Mouse (Mus musculus) midbrain, embryonic 12.5 days (tissue): ENCODE results near the gene Lrrc52. TPM values are rescaled to one million over a fixed set of nuclear protein-coding genes. Genes with fewer than 3 reads are reported as not detected.

ENCODE experiments used
- ATAC-seq: fragments of 200-750 bp; cut with Nextera tagmentation; 2 replicates; pipeline ENCODE4 v1.8.0; 2017; ENCODE audit warnings: low read depth, moderate TSS enrichment, moderate library complexity; ENCODE audit not compliant: low FRiP score
- H3K27ac ChIP-seq: fragments of 300-500 bp; sonication (generic); replicated peaks from 2 replicates; pipeline ENCODE4 v1.5.1; 2016; ENCODE audit warnings: mild to moderate bottlenecking
- H3K27me3 ChIP-seq: fragments of 300-500 bp; sonication (generic); 2 replicates; pipeline ENCODE4 v1.6.1; 2016; ENCODE audit warnings: mild to moderate bottlenecking
- H3K36me3 ChIP-seq: fragments of 300-500 bp; sonication (generic); 2 replicates; pipeline ENCODE4 v1.6.1; 2016
- H3K4me1 ChIP-seq: fragments of 300-500 bp; sonication (generic); 2 replicates; pipeline ENCODE4 v1.6.1; 2016
- H3K4me2 ChIP-seq: fragments of 300-500 bp; sonication (generic); replicated peaks from 2 replicates; pipeline ENCODE4 v1.6.1; 2016; ENCODE audit warnings: mild to moderate bottlenecking, moderate library complexity
- H3K4me3 ChIP-seq: fragments of 300-500 bp; sonication (generic); 2 replicates; pipeline ENCODE4 v1.5.1; 2016; ENCODE audit warnings: mild to moderate bottlenecking
- H3K9ac ChIP-seq: fragments of 300-500 bp; sonication (generic); replicated peaks from 2 replicates; pipeline ENCODE4 v1.6.1; 2016; ENCODE audit warnings: mild to moderate bottlenecking, moderate library complexity
- H3K9me3 ChIP-seq: fragments of 300-500 bp; sonication (generic); 2 replicates; pipeline ENCODE4 v1.6.1; 2016; ENCODE audit warnings: mild to moderate bottlenecking
- WGBS: fragments of 180-500 bp; shearing (Covaris S2); methylation state at CpG from one replicate; pipeline ENCODE4 v1.1.7; 2016; 5-methylcytosine and 5-hydroxymethylcytosine counted together
- polyA plus RNA-seq: library from polyadenylated mRNA; unstranded; fragments of >200 nt; fragmentation: Nextera tagmentation; extraction: Ambion mirVana; gene quantifications from 2 replicates; pipeline ENCODE4 v1.2.1, GENCODE M21; 2016

The Lrrc52 gene
- polyA plus RNA-seq, 1 experiment from 2014 or later: not detected

DNA sequence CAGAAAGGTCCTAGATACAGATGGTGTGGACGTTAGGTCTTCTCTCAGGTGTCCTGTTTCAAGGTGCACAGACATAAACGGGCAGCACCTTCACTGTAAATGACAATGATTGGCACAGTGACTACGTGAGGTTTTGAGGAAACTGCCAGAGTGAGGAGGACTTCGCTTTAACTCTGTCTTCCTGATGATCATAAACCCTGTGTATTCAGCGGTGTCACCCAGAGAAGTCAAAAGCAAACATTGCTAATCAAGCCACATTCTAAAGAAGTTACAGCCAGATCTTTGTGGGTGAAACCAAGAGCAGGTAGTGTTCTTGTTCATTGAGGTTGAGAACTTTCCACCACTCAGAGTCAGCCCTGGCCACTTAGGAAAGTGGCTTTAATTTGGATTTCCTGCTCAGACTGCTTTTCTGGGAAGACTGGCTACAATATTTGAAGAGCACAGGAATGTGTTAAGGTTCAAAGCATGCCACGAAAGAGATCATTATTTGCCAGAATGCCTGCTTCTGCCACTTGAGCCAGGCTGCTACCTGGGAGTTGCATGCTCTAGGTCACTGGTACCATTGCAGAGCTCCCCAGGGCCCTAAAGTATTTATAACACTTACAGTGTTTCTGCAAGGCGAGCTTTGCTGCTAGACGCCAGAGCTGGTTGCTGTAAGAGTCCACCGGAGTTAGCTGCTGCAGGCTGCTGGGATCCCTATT is 35.5 kb downstream of the Lrrc52 start:
- no peak overlapping the region for H3K9ac ChIP-seq
- no peaks in the 10 kb centered on the region for H3K4me1 ChIP-seq
- H3K36me3 ChIP-seq: no peaks in the 10 kb centered on the region
- no peak for ATAC-seq
- 73% methylated on average over 9 of the region's 9 CpGs for WGBS
- H3K4me3 ChIP-seq: no peak overlapping the region
- H3K27ac ChIP-seq: no peak overlapping the region
- no peaks in the 10 kb centered on the region for H3K9me3 ChIP-seq
- H3K4me2 ChIP-seq: no peak overlapping the region
- no peaks in the 10 kb centered on the region for H3K27me3 ChIP-seq

DNA sequence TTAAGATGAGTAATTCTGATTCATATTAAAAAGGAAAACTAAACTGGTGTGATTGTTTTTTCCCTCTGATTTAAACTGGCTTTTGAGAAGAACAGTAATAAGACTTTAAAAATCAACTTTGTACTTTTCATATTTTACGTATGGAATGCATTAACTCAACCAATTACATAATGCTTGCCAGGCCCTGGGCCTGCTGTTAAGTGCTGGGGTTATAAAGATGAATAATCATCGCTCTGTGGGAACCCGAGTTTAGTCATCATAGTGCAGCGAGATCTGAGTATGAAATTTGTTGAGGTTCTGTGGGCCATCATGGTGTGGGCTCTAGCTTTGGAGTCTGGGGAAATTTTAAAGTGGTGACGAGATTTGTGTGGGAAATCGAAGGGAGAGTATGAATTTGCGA is 39.9 kb downstream of the Lrrc52 start:
- no peak for ATAC-seq
- no peak overlapping the region for H3K4me3 ChIP-seq
- H3K36me3 ChIP-seq: no peaks in the 10 kb centered on the region
- no peak overlapping the region for H3K4me2 ChIP-seq
- WGBS: 81% methylated on average over 7 of the region's 7 CpGs
- H3K9me3 ChIP-seq: no peaks in the 10 kb centered on the region
- H3K27ac ChIP-seq: no peak overlapping the region
- H3K4me1 ChIP-seq: no peaks in the 10 kb centered on the region
- no peak overlapping the region for H3K9ac ChIP-seq
- H3K27me3 ChIP-seq: no peaks in the 10 kb centered on the region

DNA sequence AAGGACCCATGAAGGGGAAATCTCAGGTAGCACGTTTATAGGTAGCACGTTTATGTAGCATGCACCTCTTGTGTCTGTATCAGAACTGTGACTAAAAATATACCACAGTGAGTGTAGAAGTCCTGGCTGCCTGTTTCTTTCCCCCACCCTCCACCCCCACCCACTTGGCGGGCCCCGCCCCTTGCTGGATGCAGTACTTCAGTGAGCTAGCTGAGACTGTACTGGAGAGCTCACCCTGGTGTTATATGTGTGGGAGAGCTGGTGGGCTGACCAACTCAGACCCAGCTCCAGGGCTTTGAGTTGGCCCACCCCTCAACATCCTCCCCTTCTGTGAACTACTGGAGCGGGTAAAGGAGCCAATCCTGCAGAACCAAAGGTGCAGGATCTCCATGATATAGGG is 41.0 kb downstream of the Lrrc52 start:
- WGBS: 86% methylated on average over 5 of the region's 5 CpGs
- H3K9ac ChIP-seq: no peak overlapping the region
- no peaks in the 10 kb centered on the region for H3K27me3 ChIP-seq
- no peak for ATAC-seq
- no peak overlapping the region for H3K4me2 ChIP-seq
- H3K27ac ChIP-seq: no peak overlapping the region
- H3K9me3 ChIP-seq: no peaks in the 10 kb centered on the region
- H3K36me3 ChIP-seq: no peaks in the 10 kb centered on the region
- no peaks in the 10 kb centered on the region for H3K4me1 ChIP-seq
- no peak overlapping the region for H3K4me3 ChIP-seq

DNA sequence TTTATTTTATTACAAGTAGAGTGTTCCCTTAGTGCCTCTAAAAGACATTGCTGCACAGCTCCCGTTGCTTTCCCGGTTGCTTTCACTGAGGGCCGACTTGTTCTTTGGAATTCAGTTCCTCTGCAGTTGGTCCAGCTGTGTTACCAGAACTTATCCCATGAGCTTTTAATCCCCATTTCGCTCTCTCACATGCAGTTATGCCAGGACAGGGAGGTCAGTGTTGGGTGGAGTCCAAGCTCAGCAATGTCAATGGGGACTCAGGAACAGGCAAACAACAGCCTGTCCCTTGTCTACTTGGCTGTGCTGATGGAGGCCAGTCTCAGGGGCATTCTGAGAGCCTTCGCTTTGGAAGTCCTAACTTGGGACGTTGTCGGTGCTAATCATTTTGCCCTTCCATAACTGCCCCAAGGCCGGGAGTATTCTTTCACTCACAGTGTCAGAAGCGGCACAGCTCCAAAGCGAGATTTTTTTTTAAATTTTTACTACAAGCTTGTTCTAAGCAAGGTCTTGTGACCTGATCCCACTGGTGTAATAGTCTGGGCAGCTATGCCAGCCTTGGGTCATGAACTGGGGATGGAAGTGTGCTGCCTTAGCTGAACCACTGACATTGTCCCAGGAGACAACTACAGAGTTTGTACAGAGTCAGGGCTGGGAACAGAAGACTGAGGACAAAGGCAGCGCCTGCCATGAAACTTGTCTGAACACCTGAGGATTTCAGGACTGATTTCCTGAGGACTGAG is 43.9 kb downstream of the Lrrc52 start:
- no peak overlapping the region for H3K4me2 ChIP-seq
- no peaks in the 10 kb centered on the region for H3K27me3 ChIP-seq
- WGBS: 78% methylated on average over 11 of the region's 11 CpGs
- no peak overlapping the region for H3K9ac ChIP-seq
- no peaks in the 10 kb centered on the region for H3K9me3 ChIP-seq
- H3K4me1 ChIP-seq: no peaks in the 10 kb centered on the region
- H3K27ac ChIP-seq: no peak overlapping the region
- no peak overlapping the region for H3K4me3 ChIP-seq
- no peaks in the 10 kb centered on the region for H3K36me3 ChIP-seq
- no peak for ATAC-seq

DNA sequence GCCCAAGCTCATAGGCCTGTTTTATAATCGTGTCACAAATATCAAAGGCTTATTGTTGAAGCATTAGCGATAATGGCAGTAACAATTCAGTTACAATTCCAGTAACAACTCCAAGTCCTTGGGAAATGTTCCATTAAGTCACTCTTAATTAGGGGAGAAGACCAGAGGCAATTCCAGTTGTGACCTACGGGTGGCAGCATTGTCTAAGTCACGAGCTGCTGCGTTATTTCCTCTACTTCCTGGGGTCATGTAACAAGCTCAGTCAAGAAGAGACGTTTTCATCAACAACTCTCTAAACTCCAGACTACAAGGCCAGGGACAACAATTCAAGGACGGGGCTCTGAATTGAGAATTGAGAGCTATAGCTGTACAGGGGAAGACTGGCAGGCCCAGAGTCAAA is 51.7 kb downstream of the Lrrc52 start:
- H3K4me2 ChIP-seq: no peak overlapping the region
- H3K36me3 ChIP-seq: no peaks in the 10 kb centered on the region
- ATAC-seq: no peak
- no peak overlapping the region for H3K9ac ChIP-seq
- H3K4me3 ChIP-seq: no peak overlapping the region
- H3K4me1 ChIP-seq: no peaks in the 10 kb centered on the region
- H3K27me3 ChIP-seq: no peaks in the 10 kb centered on the region
- H3K9me3 ChIP-seq: no peaks in the 10 kb centered on the region
- 5% methylated on average over 7 of the region's 7 CpGs for WGBS
- no peak overlapping the region for H3K27ac ChIP-seq

DNA sequence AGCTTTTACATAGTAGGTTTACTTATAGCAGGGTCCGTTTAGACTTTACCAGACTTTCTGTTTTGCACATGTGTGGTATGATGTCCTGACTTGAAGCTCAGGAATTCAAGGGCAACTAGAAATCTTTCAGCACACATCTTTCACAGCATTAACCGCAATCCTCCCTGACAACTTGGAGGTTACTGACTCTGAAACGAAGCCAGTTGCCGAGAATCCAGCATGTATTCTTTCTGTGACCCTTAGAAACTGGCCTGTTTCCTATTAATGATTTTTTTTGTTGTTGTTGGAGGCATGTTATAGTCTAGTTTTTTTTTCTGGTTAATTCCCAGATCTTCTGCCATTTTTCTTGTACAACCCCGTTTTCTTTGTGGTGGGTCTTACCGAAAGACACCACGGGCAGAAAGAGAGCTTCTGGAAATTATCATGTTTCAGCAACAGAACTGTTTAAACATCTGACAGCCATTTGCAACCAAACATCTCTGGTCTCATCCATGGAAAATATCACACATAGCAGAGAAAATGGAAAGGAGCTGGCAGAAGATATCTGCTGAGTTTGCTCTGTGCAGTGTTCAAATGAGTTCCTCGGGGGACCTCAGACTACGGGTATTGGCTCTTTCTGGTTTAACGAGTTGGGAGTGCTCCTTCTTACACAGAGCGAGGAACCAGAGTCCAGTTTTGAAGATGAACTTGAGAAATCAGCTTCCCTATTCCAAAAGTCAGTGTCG is 54.4 kb downstream of the Lrrc52 start:
- Histone ChIP-seq H3K9ac (no peak overlapping the region), H3K27ac (no peak overlapping the region), H3K36me3 (no peaks in the 10 kb centered on the region), H3K27me3 (0 out of 2 replicates have a peak, but pooled peaks cover 5% of the 10 kb centered on the region), H3K4me1 (no peaks in the 10 kb centered on the region), H3K4me2 (no peak overlapping the region), H3K4me3 (no peak overlapping the region), H3K9me3 (no peaks in the 10 kb centered on the region)
- ATAC-seq: no peak
- 78% methylated on average over 12 of the region's 12 CpGs for WGBS

DNA sequence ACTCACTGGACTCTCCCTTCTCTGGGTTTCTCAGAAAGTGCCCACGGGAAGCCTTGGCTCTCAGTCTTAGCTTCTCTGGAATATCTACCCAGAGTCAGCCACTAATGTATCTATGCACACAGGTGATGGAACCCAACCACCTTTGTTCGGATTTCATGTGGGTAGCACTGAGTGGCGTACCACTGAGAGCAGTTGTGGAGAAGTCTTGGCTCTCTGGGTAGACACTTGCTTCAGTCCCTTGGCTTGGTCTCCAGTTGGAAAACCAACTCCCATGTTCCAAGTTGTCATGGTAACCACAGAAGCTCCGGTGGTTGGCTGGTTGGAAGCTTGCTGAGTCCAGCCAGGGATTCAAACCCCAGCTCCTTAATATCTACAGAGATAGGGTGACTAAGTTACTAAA is 57.0 kb downstream of the Lrrc52 start:
- H3K4me1 ChIP-seq: no peaks in the 10 kb centered on the region
- no peak overlapping the region for H3K27ac ChIP-seq
- H3K9ac ChIP-seq: no peak overlapping the region
- H3K27me3 ChIP-seq: 0 out of 2 replicates have a peak, but pooled peaks cover 5% of the 10 kb centered on the region
- ATAC-seq: no peak
- no peak overlapping the region for H3K4me3 ChIP-seq
- no peaks in the 10 kb centered on the region for H3K36me3 ChIP-seq
- no peaks in the 10 kb centered on the region for H3K9me3 ChIP-seq
- WGBS: 79% methylated on average over 4 of the region's 4 CpGs
- no peak overlapping the region for H3K4me2 ChIP-seq

DNA sequence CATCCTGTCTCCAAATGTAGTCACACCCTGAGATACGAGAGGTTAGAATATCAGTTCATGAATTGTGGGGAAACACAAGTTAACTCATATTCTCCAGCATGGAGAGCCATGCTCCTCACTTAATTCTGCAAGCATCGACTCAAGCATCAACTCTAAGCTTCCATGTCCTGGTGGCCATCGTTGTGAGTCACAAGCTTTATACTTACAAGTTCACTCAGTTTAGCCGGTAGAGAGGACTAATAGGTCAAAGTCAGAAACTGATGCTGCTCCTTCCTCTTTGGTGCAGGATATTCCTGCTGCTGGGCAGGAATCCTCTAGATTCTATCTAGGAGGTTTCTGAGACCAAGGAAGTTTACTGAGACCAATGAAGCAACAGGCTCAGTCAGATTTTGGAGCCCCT is 61.3 kb downstream of the Lrrc52 start:
- no peak overlapping the region for H3K4me2 ChIP-seq
- H3K27me3 ChIP-seq: peaks cover 5% of the 10 kb centered on the region; the same call in 1 of the 2 replicates
- no peaks in the 10 kb centered on the region for H3K4me1 ChIP-seq
- H3K36me3 ChIP-seq: no peaks in the 10 kb centered on the region
- no peak overlapping the region for H3K4me3 ChIP-seq
- no peak for ATAC-seq
- WGBS: 87% methylated on average over 4 of the region's 4 CpGs
- H3K9me3 ChIP-seq: no peaks in the 10 kb centered on the region
- no peak overlapping the region for H3K9ac ChIP-seq
- no peak overlapping the region for H3K27ac ChIP-seq

Other genes starting within 250 kb of the Lrrc52 start
- gene Uck2, start 181.5 kb downstream of the Lrrc52 start, polyA plus RNA-seq: 107 and 110 TPM in 2 replicates
- 72.7 and 80.1 TPM in 2 replicates for gene Tmco1, start 158.4 kb downstream of the Lrrc52 start, polyA plus RNA-seq
- 31.4 and 35.4 TPM in 2 replicates for gene Aldh9a1, start 116.8 kb downstream of the Lrrc52 start, polyA plus RNA-seq
- gene Mgst3, start 72.9 kb downstream of the Lrrc52 start, polyA plus RNA-seq: 47.3 and 48.8 TPM in 2 replicates
- gene Rxrg, start 131.6 kb upstream of the Lrrc52 start, polyA plus RNA-seq: 2.0 and 3.3 TPM in 2 replicates
- gene Lmx1a, start 222.5 kb upstream of the Lrrc52 start, polyA plus RNA-seq: 15.6 and 19.5 TPM in 2 replicates